Mouse (Mus musculus): Measurements from ENCODE around the gene Ms4a8a.

The Ms4a8a gene

DNA sequence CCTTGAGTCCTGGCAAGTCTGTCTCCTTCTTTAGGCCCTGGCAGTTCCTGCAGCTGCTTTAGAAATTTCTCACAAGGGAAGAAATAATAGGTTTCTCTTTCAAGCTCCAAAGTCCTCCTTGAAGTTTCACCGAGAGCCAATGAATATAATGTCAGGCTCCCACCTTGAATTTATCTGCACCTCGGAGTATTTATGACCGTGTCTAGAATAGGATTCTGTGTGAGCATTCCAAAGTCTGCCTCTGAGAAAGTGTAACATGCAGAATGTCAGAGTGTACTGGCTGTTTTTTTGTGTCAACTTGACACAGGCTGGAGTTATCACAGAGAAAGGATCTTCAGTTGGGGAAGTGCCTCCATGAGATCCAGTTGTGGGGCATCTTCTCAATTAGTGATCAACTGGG, 63.0 kb downstream of the Ms4a8a start, which contains the start of gene Ms4a18:
Gene Ms4a18, minus strand, starts transcription at position 141 of the 400 bp plus-strand sequence.
- intact Hi-C loops (cut with DNase I) = no loop called here
